Mouse (Mus musculus): ENCODE measurements around the gene Kif24.

GRCm38 (mm10) chr4:41387755-41388469 is 76.8 kb downstream of the Kif24 start:
- no peak for TF ChIP-seq CTCF (IDR thresholded peaks at IDR 0.05; ENCODE audit: borderline replicate concordance, insufficient read depth, low read depth, low read length)
- no peak for TF ChIP-seq POLR2A (IDR thresholded peaks at IDR 0.05; ENCODE audit: borderline replicate concordance, insufficient read depth, low read length)
